Mouse (Mus musculus) liver, embryonic 13.5 days (tissue): ENCODE data around the gene Gdf7. TPM values are rescaled to one million over a fixed set of nuclear protein-coding genes. Genes with fewer than 3 reads are reported as not detected.

Experiments used
- ATAC-seq: fragments of 200-750 bp; cut with Nextera tagmentation; 2 replicates; pipeline ENCODE4 v1.8.0; 2017; ENCODE audit warnings: low read depth, mild to moderate bottlenecking, moderate number of reproducible peaks, moderate library complexity
- DNase-seq: peaks from one replicate; pipeline ENCODE4 v3.0.0; 2022
- H3K27ac ChIP-seq: fragments of 300-500 bp; sonication (generic); 2 replicates; pipeline ENCODE4 v1.5.1; 2015; ENCODE audit warnings: moderate library complexity, mild to moderate bottlenecking, inconsistent platforms
- H3K27me3 ChIP-seq: fragments of 300-500 bp; sonication (generic); 2 replicates; pipeline ENCODE4 v1.6.1; 2015; ENCODE audit warnings: mild to moderate bottlenecking, inconsistent platforms
- H3K36me3 ChIP-seq: fragments of 300-500 bp; sonication (generic); 2 replicates; pipeline ENCODE4 v1.6.1; 2015; ENCODE audit warnings: mild to moderate bottlenecking, inconsistent platforms
- H3K4me1 ChIP-seq: fragments of 300-500 bp; sonication (generic); replicated peaks from 2 replicates; pipeline ENCODE4 v1.6.1; 2015; ENCODE audit warnings: inconsistent platforms
- H3K4me2 ChIP-seq: fragments of 300-500 bp; sonication (generic); 2 replicates; pipeline ENCODE4 v1.6.1; 2015; ENCODE audit warnings: inconsistent platforms, mild to moderate bottlenecking, moderate library complexity
- H3K4me3 ChIP-seq: fragments of 300-500 bp; sonication (generic); replicated peaks from 2 replicates; pipeline ENCODE4 v1.5.1; 2015; ENCODE audit warnings: mild to moderate bottlenecking, inconsistent platforms
- H3K9ac ChIP-seq: fragments of 300-500 bp; sonication (generic); 2 replicates; pipeline ENCODE4 v1.6.1; 2015; ENCODE audit warnings: mild to moderate bottlenecking, inconsistent platforms
- H3K9me3 ChIP-seq: fragments of 300-500 bp; sonication (generic); replicated peaks from 2 replicates; pipeline ENCODE4 v1.6.1; 2016; ENCODE audit warnings: inconsistent platforms
- WGBS: fragments of 180-500 bp; shearing (Covaris S2); methylation state at CpG from one replicate; pipeline ENCODE4 v1.1.7; 2015; ENCODE audit not compliant: insufficient replicate concordance; 5-methylcytosine and 5-hydroxymethylcytosine counted together
- polyA plus RNA-seq: library from polyadenylated mRNA; unstranded; fragments of >200 nt; fragmentation: Nextera tagmentation; extraction: Ambion mirVana; gene quantifications from 2 replicates; pipeline ENCODE4 v1.2.1, GENCODE M21; 2015

Gdf7 gene
- polyA plus RNA-seq, 1 experiment from 2014 or later: not detected

DNA sequence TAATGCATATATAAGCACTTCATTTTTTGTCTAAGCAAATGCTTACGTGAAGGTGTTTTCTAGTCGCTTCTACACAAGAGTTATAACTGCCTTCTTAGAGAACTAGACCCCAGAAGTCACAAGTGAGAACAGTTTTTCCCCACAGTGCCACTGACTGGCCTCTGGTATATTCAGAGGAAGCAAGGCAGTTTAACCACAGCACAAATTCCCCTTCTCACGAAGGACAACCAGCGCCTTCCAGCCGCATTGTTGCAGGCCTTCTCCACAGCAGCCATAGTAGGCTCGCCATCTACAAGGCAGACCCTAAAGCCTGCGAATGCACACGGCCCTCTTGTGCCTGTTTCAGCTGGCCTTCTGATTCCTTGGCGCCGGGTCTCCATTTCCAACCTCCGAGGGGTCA, 32.1 kb downstream of the Gdf7 start:
- WGBS: 72% methylated on average over 11 of the region's 11 CpGs
- ATAC-seq: no peak

DNA sequence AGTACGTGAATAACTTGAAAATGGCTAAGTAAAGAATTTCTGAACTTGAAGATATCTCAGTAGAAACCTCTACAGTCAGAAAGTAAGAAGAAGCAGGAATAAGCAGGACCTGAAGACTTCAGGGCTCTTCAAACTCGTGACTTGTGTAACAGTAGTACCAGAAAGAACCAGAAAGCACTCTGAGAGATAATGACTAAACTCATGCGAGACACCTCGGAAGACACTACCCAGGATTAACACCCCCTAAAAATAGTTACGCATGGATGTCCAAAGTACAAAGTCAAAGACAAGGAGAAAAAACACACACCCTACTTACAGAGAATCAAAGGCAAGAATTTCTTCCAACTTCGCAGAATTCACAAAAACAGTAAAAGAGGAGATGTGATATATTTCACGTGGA, 35.4 kb downstream of the Gdf7 start:
- Histone ChIP-seq H3K4me1 (0 out of 2 replicates have a peak, but pooled peaks cover under 1% of the 10 kb centered on the region), H3K36me3 (peaks cover 3% of the 10 kb centered on the region; the same call in 1 of the 2 replicates), H3K27ac (no peak overlapping the region), H3K4me3 (no peak overlapping the region), H3K4me2 (no peak overlapping the region), H3K9ac (no peak overlapping the region), H3K27me3 (no peaks in the 10 kb centered on the region), H3K9me3 (no peaks in the 10 kb centered on the region)
- ATAC-seq: no peak
- no peak for DNase-seq
- WGBS: 82% methylated on average over 7 of the region's 7 CpGs

More for the DNA sequence above, 32.1 kb downstream of the Gdf7 start:
- Histone ChIP-seq H3K4me1 (peaks cover 13% of the 10 kb centered on the region), H3K9me3 (no peaks in the 10 kb centered on the region), H3K27me3 (no peaks in the 10 kb centered on the region), H3K4me3 (no peak overlapping the region), H3K36me3 (peaks cover 3% of the 10 kb centered on the region; the same call in 1 of the 2 replicates), H3K9ac (no peak overlapping the region), H3K27ac (no peak overlapping the region), H3K4me2 (no peak overlapping the region)
- no peak for DNase-seq

- DNase-seq: no peak
- Histone ChIP-seq H3K27me3 (no peaks in the 10 kb centered on the region), H3K9ac (no peak overlapping the region), H3K27ac (no peak overlapping the region), H3K4me1 (no peaks in the 10 kb centered on the region; the same call in 1 of the 2 replicates), H3K4me3 (no peak overlapping the region), H3K9me3 (no peaks in the 10 kb centered on the region), H3K4me2 (no peak overlapping the region), H3K36me3 (no peaks in the 10 kb centered on the region)
- ATAC-seq: no peak
- 57% methylated on average over 2 of the region's 2 CpGs for WGBS
Observed at GRCm38 (mm10) chr12:8260297-8260696, 41.5 kb downstream of the Gdf7 start.

Other genes starting within 250 kb of the Gdf7 start
- gene Ldah, start 93.8 kb downstream of the Gdf7 start, polyA plus RNA-seq: 33.9 and 43.2 TPM in 2 replicates
- gene Hs1bp3, start 11.5 kb upstream of the Gdf7 start, polyA plus RNA-seq: 3.7 and 4.1 TPM in 2 replicates
- 6.0 and 7.1 TPM in 2 replicates for gene Rhob, start 198.1 kb upstream of the Gdf7 start, polyA plus RNA-seq